Mouse (Mus musculus): ENCODE results near the gene Lsp1.

Lsp1 gene

DNA sequence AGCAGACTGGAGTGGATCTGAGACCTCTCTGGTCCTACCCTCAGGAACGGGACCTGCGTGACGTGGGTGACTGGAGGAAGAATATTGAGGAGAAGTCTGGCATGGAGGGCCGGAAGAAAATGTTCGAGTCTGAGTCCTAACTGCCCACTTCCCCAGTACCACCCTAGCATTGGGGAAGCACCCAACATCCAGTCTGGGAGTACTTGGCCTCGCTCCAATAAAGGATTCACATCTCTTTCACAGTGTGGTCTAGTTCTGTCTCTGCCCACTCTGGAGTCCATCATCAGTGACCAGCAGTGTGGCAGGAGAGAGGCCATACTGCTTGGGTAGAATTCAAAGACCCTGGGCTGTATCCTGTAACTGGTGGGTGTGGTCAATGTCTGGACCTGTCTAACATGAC is 16.4 kb upstream of the Lsp1 start:
- no peak for DNase-seq (ENCODE audit: low read depth, low spot score)

DNA sequence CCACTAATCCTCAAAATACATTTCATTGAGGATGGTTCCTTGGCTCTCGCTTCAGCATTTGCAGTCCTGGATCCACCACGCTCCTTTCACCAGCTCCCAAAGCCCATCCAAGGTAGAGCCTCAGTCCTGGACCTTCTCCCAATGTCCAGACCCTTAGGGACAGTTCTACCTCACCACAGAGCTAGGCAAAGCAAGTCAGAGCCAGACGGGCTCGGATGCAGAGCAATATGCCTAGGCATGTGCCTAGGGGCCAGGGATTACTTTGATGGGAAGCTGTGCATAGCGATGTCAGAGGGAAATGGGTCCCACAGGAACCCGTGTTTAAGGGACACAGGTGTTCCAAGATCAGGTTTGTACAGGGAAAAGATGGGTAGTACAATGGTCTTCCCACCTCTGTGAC is 15.3 kb upstream of the Lsp1 start:
- DNase-seq (ENCODE audit: low read depth, low spot score) = no peak

DNA sequence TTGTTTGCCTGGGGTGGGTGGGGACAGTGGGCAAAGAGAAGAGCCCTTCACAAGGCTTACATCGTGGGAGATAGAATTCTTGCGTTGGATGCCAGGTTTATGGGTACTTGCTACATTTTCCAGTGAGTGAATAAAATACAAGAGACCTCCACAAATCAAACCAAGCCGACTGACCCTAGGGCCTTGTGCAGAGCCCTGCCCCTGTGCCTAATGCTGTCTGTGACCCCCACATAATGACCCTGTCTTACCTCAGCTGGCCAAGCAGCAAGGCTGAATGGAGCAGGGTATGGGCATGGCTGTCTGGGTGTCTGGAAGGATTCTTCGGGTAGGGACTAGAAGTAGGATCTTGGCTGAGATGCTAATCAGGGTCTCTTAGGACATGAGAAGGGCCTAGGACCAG is 14.3 kb upstream of the Lsp1 start:
- no peak for DNase-seq (ENCODE audit: low read depth, low spot score)

DNA sequence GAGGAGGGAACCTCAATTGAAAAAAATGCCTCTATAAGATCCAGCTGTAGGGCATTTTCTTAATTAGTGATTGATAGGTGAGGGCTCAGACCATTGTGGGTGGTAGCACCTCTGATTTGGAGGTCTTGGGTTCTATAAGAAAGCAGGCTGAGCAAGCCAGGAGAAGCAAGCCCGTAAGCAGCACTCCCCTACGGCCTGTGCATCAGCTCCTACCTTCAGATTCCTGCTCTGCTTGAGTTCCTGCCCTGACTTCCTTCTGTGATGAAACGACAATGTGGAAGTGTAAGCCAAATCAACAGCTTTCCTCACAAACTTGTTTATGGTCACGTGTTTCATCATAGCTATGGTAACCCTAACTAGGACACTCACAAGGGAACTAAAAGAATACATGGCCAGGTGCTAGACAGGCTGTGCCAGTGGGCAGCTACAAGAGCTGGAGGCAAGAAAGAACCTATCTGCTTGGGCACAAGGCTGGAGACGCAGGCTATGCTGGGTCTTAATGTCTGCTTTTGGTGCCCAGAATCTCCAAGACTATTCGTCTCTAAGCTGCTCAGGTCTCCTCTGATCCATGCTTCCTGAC is 11.5 kb upstream of the Lsp1 start:
- DNase-seq (ENCODE audit: low read depth, low spot score) = no peak

GRCm38 (mm10) chr7:142454706-142455105 is 5.9 kb upstream of the Lsp1 start:
- no peak for DNase-seq (ENCODE audit: low read depth, low spot score)

- no peak for DNase-seq (ENCODE audit: low read depth, low spot score)
Observed at GRCm38 (mm10) chr7:142455251-142455650, 5.4 kb upstream of the Lsp1 start.

GRCm38 (mm10) chr7:142456806-142457205 is 3.8 kb upstream of the Lsp1 start:
- DNase-seq (ENCODE audit: low read depth, low spot score) = no peak

DNA sequence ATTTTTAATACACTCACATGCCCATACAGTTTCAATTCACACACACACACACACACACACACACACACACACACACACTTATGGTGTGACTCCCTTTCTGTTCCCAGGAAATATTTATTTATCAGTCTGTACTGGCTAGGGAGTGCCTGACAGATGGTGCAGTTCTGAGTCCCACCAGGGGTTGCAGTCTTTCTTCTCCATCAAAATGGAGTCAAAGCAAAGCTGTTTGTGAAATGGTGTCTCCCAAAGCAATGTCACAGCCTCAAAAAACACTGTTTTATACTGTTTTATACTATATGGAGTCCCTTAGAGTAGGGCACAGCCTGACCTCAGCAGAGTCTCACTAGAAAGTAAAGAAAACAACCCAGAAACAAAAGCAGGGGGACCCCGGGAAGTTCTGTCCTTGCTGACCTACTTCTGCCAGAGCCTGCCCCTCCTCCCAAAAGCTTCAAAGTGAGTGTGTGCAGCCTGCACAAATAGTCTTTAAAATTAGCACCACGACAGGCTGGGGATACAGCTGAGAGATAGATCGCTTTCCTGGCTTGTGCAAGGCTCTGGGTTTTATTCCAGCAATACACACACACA is 3.3 kb upstream of the Lsp1 start:
- DNase-seq (ENCODE audit: low read depth, low spot score) = no peak

- no peak for DNase-seq (ENCODE audit: low read depth, low spot score)
Observed at GRCm38 (mm10) chr7:142458026-142458425, 2.6 kb upstream of the Lsp1 start.

DNA sequence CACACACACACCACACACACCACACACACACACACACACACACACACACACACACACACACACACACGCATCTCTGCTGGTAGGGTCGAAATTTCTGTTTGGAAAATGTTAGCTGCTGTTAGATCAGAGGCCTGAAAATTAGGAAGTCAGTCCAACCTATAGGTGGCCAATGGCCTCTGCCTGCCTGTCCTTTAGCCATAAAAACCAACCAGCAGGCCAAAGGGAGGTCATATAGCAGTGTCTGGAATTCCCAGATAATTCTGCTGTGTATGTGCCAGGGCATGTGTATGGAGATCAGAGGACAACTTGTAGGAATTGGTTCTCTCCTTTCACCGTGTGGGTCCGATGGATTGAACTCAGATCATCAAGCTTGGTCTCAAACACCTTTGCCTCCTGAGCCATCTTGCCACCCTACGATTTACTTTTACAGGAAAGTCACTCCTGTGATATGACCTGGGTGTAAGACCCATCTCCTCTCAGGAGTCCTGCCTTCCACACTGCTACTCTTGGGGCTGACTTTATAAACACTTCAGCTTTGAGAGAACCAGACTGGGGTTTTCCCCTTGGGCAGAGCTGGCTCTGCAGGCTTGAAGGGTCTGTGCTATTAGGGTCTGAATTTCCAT is 1.8 kb upstream of the Lsp1 start:
- no peak for DNase-seq (ENCODE audit: low read depth, low spot score)

DNA sequence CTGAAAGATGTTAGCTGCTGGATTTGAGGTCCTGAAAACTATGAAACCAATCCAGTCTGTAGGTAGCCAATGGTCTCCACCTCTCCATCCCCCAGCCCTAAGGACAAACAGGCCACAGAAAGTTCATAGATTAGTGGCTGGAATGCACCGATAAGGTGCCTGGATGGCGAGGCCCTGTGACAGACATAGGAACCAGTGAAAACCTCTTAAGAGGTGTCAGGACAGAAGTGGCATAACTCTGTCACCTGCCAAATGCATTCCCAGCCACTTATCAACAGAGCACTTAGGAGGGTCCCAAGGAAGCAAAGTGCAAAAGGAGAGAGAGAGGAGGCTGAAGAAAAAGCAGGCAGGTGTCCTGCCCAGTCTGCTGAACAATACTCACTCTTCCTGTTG is 1.3 kb upstream of the Lsp1 start:
- no peak for DNase-seq (ENCODE audit: low read depth, low spot score)

DNA sequence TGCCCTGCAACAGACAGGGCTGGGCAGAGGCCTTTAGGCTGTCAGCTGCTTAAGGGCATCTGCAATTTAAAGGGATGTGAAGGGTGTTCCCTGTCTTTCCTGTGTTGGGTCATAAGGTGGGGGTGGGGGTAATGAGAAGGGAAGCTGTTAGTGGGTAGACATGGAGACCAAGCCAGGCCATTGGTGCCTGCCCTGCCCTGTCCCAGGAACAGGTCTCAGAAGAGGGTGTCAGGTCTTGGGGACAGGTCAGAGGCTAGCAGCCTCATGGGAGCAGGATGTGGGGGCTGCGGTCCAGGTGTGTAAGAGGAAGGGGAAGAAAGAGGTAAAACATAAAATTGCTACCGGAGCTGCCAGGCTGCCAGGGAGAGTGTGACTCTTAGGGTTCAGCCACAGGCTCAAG is 837 bp downstream of the Lsp1 start:
- DNase-seq (ENCODE audit: low read depth, low spot score) = no peak

- DNase-seq (ENCODE audit: low read depth, low spot score) = no peak
Observed at GRCm38 (mm10) chr7:142462190-142462589, 1.6 kb downstream of the Lsp1 start.

GRCm38 (mm10) chr7:142462594-142463078 is 2.0 kb downstream of the Lsp1 start:
- no peak for DNase-seq (ENCODE audit: low read depth, low spot score)

DNA sequence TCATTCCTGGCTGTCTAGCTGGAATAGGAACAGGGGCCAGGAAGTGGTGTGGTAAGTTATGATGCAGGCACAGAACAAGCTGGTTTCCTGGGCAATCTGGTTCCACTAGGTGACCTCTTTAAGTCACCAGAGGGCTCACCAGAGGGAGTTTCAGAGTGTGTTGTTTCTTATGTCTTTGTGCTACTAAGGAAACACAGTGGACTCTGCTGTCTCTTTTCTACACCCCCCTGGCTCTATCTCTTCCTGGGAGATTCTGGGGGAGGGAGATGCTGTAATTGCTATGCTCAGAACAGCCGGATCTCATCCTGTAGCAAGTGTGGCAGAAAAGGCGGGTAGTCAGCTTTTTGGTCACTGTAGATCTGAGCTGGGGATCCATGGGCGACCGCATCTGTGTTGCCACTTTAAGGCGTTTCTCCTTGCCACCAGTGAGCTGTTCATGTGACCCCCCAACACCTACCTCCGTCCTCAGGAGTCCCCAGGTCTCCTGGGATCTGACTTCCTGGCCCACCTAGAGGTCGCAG is 9.6 kb downstream of the Lsp1 start:
- DNase-seq (ENCODE audit: low read depth, low spot score) = no peak

- DNase-seq (ENCODE audit: low read depth, low spot score) = no peak
Observed at GRCm38 (mm10) chr7:142470808-142471413, 10.3 kb downstream of the Lsp1 start.

GRCm38 (mm10) chr7:142471414-142471861 is 10.8 kb downstream of the Lsp1 start:
- DNase-seq (ENCODE audit: low read depth, low spot score) = no peak

GRCm38 (mm10) chr7:142471884-142472570 is 11.4 kb downstream of the Lsp1 start:
- no peak for DNase-seq (ENCODE audit: low read depth, low spot score)

DNA sequence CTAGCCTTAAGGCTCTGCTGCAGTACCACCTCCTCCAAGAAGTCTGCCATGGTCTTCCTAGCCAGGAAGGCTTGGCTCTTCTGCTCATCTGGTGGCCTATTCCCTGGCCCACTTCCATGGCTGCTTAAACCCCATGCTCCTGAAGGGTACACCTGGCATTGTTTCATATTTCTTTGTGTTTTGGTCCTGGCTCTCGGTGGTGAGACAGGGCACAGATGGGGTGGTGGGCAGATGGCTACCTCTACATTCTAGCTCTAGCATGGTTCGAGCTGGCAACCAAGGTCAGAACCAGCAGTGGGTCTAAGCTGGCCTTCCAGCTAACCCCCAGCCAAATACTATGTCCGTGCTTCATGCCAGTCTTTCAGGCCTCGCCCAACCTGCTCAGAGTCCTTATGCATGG is 12.3 kb downstream of the Lsp1 start:
- DNase-seq (ENCODE audit: low read depth, low spot score) = no peak

DNA sequence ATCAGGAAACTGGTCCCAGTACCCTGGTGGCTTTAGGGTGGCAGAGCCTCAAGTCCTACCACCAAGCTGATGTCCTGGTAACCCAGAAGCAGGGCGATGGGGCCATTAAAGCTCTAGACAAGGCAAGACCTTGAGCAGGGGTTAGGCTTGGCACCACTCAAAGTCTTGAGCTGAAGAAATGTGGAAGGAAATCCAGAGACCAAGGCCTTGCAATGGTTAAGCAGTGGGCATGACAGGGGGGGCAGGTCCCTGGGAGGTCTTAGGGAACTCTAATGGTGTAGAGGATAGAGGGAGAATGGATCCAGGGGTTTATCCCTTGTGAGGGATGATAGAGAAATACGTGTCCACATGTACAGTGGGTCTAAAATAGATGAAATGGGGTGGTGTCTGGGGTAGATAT is 12.9 kb downstream of the Lsp1 start:
- DNase-seq (ENCODE audit: low read depth, low spot score) = no peak

DNA sequence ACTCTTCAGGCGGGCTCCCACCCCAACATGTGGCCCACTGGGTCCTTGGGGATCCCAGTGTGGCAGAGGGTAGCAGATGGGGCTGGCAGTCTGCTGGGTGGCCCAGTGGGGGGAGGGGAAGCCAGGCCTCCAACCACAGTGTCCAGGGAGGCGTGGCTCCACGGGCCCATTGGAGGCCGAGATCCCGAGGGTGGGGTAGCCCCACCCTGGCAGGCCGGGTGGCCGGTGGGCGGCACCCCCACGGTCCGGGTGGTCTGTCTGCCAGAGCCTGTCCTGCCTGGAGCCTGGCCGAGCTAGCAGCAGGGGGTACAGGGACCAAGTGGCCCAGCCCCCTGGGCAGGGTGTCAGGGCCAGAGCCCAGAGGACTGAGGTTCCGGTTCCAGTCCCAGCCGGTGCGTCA is 14.2 kb downstream of the Lsp1 start:
- no peak for DNase-seq (ENCODE audit: low read depth, low spot score)

DNA sequence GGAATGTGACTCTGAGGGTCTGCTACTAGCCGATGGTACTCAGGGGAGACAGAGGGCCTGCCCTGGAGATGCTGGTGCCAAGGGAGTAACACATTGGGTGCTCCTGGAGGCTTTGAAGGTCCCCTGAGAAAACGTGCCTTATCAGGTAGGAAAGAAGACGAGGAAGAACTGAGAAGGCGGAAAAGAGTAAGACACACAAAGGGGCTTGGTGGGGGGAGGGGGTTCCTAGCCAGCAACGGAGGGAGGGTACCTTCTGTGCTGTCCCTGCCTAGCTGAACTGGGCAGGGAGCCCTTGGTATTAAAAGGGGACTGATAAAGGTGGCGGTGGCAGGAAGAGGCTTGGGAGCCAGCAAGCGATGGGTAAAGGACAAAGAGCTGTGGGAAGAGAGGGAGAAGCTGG is 15.0 kb downstream of the Lsp1 start:
- DNase-seq (ENCODE audit: low read depth, low spot score) = no peak

All from embryo, embryonic 11.5 days (tissue).